Mouse (Mus musculus) intestine, postnatal 0 days (tissue): Measurements from ENCODE around the gene Tgm7. TPM values are rescaled to one million over a fixed set of nuclear protein-coding genes. Genes with fewer than 3 reads are reported as not detected.

Source experiments
- ATAC-seq: fragments of 200-750 bp; cut with Nextera tagmentation; 2 replicates; pipeline ENCODE4 v1.8.0; 2017; ENCODE audit warnings: mild to moderate bottlenecking, moderate TSS enrichment, moderate library complexity
- H3K27ac ChIP-seq: fragments of 300-500 bp; sonication (generic); 2 replicates; pipeline ENCODE4 v1.5.1; 2014; ENCODE audit warnings: mild to moderate bottlenecking, low read depth, low read length, moderate library complexity
- H3K27me3 ChIP-seq: fragments of 300-500 bp; sonication (generic); replicated peaks from 2 replicates; pipeline ENCODE4 v1.6.1; 2014; ENCODE audit warnings: low read length, mixed read lengths; ENCODE audit not compliant: control insufficient read depth, insufficient read depth
- H3K36me3 ChIP-seq: fragments of 300-500 bp; sonication (generic); 2 replicates; pipeline ENCODE4 v1.6.1; 2014; ENCODE audit warnings: mild to moderate bottlenecking, moderate library complexity; ENCODE audit not compliant: control insufficient read depth, insufficient read depth
- H3K4me1 ChIP-seq: fragments of 300-500 bp; sonication (generic); replicated peaks from 2 replicates; pipeline ENCODE4 v1.6.1; 2014; ENCODE audit warnings: antibody characterized with exemption, low read length, mixed read lengths; ENCODE audit not compliant: control insufficient read depth, insufficient read depth
- H3K4me2 ChIP-seq: fragments of 300-500 bp; sonication (generic); replicated peaks from 2 replicates; pipeline ENCODE4 v1.6.1; 2014; ENCODE audit warnings: low read depth, mild to moderate bottlenecking, moderate library complexity
- H3K4me3 ChIP-seq: fragments of 300-500 bp; sonication (generic); 2 replicates; pipeline ENCODE4 v1.5.1; 2014; ENCODE audit warnings: low read depth, low read length
- H3K9ac ChIP-seq: fragments of 300-500 bp; sonication (generic); 2 replicates; pipeline ENCODE4 v1.6.1; 2014; ENCODE audit warnings: mild to moderate bottlenecking, low read depth, low read length
- H3K9me3 ChIP-seq: fragments of 300-500 bp; sonication (generic); 2 replicates; pipeline ENCODE4 v1.6.1; 2016; ENCODE audit warnings: mixed run types; ENCODE audit not compliant: control insufficient read depth
- CTCF ChIP-seq: sonication (generic); IDR thresholded peaks from 2 replicates; pipeline ENCODE4 v1.5.1; 2016; ENCODE audit warnings: low read depth, mild to moderate bottlenecking, control low read depth, antibody characterized with exemption, moderate library complexity
- WGBS: fragments of 180-500 bp; shearing (Covaris S2); extraction: QIAGEN DNeasy Blood & Tissue Kit; methylation state at CpG from one replicate; pipeline ENCODE4 v1.1.7; 2014; 5-methylcytosine and 5-hydroxymethylcytosine counted together
- polyA plus RNA-seq: library from polyadenylated mRNA; unstranded; fragments of >200 nt; fragmentation: Nextera tagmentation; extraction: Ambion mirVana; gene quantifications from 2 replicates; pipeline ENCODE4 v1.2.1, GENCODE M21; 2015

Gene Tgm7
- polyA plus RNA-seq, 1 experiment from 2014 or later: not detected

- no peak within 1 kb of the TSS for H3K4me3 ChIP-seq
- 39% methylated on average over 6 of the region's 6 CpGs for WGBS
- ATAC-seq: no peak
- H3K9ac ChIP-seq: no peak within 1 kb of the TSS
- no peak within 1 kb of the TSS for H3K4me2 ChIP-seq
- no peak for TF ChIP-seq CTCF
- no peak within 1 kb of the TSS for H3K27ac ChIP-seq
- no peaks in the 10 kb centered on the region for H3K9me3 ChIP-seq
- no peaks in the 10 kb centered on the region for H3K36me3 ChIP-seq
- no peaks in the 10 kb centered on the region for H3K27me3 ChIP-seq
- H3K4me1 ChIP-seq: no peaks in the 10 kb centered on the region
These were observed 24.0 kb downstream of the Tgm7 start, which contains the start of gene Tgm5 for GRCm38 (mm10) chr2:121085480-121086185. Gene Tgm5 (minus strand): TSS chr2:121085841.

- 88% methylated on average over 1 of the region's 1 CpGs for WGBS
- no peak for TF ChIP-seq CTCF
- no peaks in the 10 kb centered on the region for H3K4me1 ChIP-seq
- H3K9me3 ChIP-seq: no peaks in the 10 kb centered on the region
- H3K27me3 ChIP-seq: no peaks in the 10 kb centered on the region
- H3K27ac ChIP-seq: no peak overlapping the region
- no peak overlapping the region for H3K9ac ChIP-seq
- no peak overlapping the region for H3K4me2 ChIP-seq
- no peaks in the 10 kb centered on the region for H3K36me3 ChIP-seq
- H3K4me3 ChIP-seq: no peak overlapping the region
- no peak for ATAC-seq
These were observed 27.0 kb downstream of the Tgm7 start for GRCm38 (mm10) chr2:121082626-121083025.

- TF ChIP-seq CTCF: no peak
- no peak for ATAC-seq
- no peak overlapping the region for H3K4me2 ChIP-seq
- no peak overlapping the region for H3K4me3 ChIP-seq
- 78% methylated on average over 7 of the region's 7 CpGs for WGBS
- no peaks in the 10 kb centered on the region for H3K27me3 ChIP-seq
- H3K4me1 ChIP-seq: no peaks in the 10 kb centered on the region
- no peaks in the 10 kb centered on the region for H3K36me3 ChIP-seq
- H3K9ac ChIP-seq: no peak overlapping the region
- no peak overlapping the region for H3K27ac ChIP-seq
- no peaks in the 10 kb centered on the region for H3K9me3 ChIP-seq
These were observed 34.8 kb downstream of the Tgm7 start for GRCm38 (mm10) chr2:121074747-121075146.

- no peaks in the 10 kb centered on the region for H3K36me3 ChIP-seq
- no peaks in the 10 kb centered on the region for H3K4me1 ChIP-seq
- H3K4me3 ChIP-seq: no peak overlapping the region
- no peak for ATAC-seq
- H3K4me2 ChIP-seq: no peak overlapping the region
- no peak overlapping the region for H3K27ac ChIP-seq
- H3K27me3 ChIP-seq: no peaks in the 10 kb centered on the region
- TF ChIP-seq CTCF: no peak
- no peaks in the 10 kb centered on the region for H3K9me3 ChIP-seq
- H3K9ac ChIP-seq: no peak overlapping the region
- WGBS: 70% methylated on average over 6 of the region's 6 CpGs
These were observed 37.7 kb downstream of the Tgm7 start for GRCm38 (mm10) chr2:121071871-121072270.

GRCm38 (mm10) chr2:121069506-121069905 is 40.1 kb downstream of the Tgm7 start:
- H3K27me3 ChIP-seq: no peaks in the 10 kb centered on the region
- no peak for ATAC-seq
- TF ChIP-seq CTCF: no peak
- WGBS: 76% methylated on average over 6 of the region's 6 CpGs
- H3K4me3 ChIP-seq: no peak overlapping the region
- H3K9ac ChIP-seq: no peak overlapping the region
- H3K27ac ChIP-seq: no peak overlapping the region
- H3K36me3 ChIP-seq: no peaks in the 10 kb centered on the region
- H3K4me2 ChIP-seq: no peak overlapping the region
- H3K4me1 ChIP-seq: no peaks in the 10 kb centered on the region
- no peaks in the 10 kb centered on the region for H3K9me3 ChIP-seq

GRCm38 (mm10) chr2:121067116-121067515 is 42.5 kb downstream of the Tgm7 start:
- no peak overlapping the region for H3K4me2 ChIP-seq
- no peaks in the 10 kb centered on the region for H3K36me3 ChIP-seq
- no peak overlapping the region for H3K27ac ChIP-seq
- TF ChIP-seq CTCF: no peak
- no peaks in the 10 kb centered on the region for H3K9me3 ChIP-seq
- H3K4me1 ChIP-seq: no peaks in the 10 kb centered on the region
- ATAC-seq: no peak
- 62% methylated on average over 4 of the region's 4 CpGs for WGBS
- no peak overlapping the region for H3K9ac ChIP-seq
- no peaks in the 10 kb centered on the region for H3K27me3 ChIP-seq
- H3K4me3 ChIP-seq: no peak overlapping the region

- no peak for ATAC-seq
These were observed 48.3 kb downstream of the Tgm7 start for GRCm38 (mm10) chr2:121061315-121061714.

More at GRCm38 (mm10) chr2:121061315-121061714, 48.3 kb downstream of the Tgm7 start:
- Histone ChIP-seq H3K4me1 (no peaks in the 10 kb centered on the region), H3K4me2 (no peak overlapping the region), H3K27me3 (no peaks in the 10 kb centered on the region), H3K9ac (no peak overlapping the region), H3K4me3 (no peak overlapping the region), H3K36me3 (no peaks in the 10 kb centered on the region), H3K27ac (no peak overlapping the region), H3K9me3 (no peaks in the 10 kb centered on the region)
- no peak for TF ChIP-seq CTCF
- 33% methylated on average over 2 of the region's 2 CpGs for WGBS
